In genomic region chr17:66439888-66440287, GRCm38 (mm10) we compare ENCODE assay signal across 20 mouse cellular contexts. TPM values are rescaled to one million over a fixed set of nuclear protein-coding genes. Genes with fewer than 3 reads are reported as not detected.
DNase-seq lines count a peak whose midpoint lies in the region; ATAC-seq and TF ChIP-seq lines count a peak whose summit lies in the region.
"Had no signal": no experiment of that assay in that cellular context is flagged by ENCODE, and none has a peak within 500 bp of the region (broad histone marks: within the 10 kb centered on the region; RNA-seq: fewer than 3 reads in every experiment).

No protein-coding gene starts in this region.

- WGBS in hindbrain, embryonic 10.5 days: 70% methylated on average over 8 of the region's 8 CpGs
- 81% methylated on average over 8 of the region's 8 CpGs for WGBS in hindbrain, postnatal 0 days
- 57% methylated on average over 8 of the region's 8 CpGs for WGBS in midbrain, embryonic 13.5 days
- 57% methylated on average over 8 of the region's 8 CpGs for WGBS in midbrain, embryonic 14.5 days
- WGBS in embryonic facial prominence, embryonic 12.5 days: 63% methylated on average over 7 of the region's 8 CpGs

- 0 out of 2 replicates have a peak overlapping the region, but pooled peaks have one; percentile 1 for H3K4me3 ChIP-seq in hindbrain, embryonic 10.5 days
- no peak overlapping the region for H3K4me3 ChIP-seq in hindbrain, postnatal 0 days (ENCODE audit: low read length)
- no peak overlapping the region for H3K4me3 ChIP-seq in midbrain, embryonic 13.5 days (replicated peaks)
- no peak overlapping the region for H3K4me3 ChIP-seq in midbrain, embryonic 14.5 days (replicated peaks; ENCODE audit: low read depth, low read length)
- H3K4me3 ChIP-seq in embryonic facial prominence, embryonic 12.5 days: no peak overlapping the region
- H3K4me3 ChIP-seq: hindbrain, embryonic 15.5 days; liver, embryonic 13.5 days; neural tube, embryonic 15.5 days had no signal

- peaks cover 40% of the 10 kb centered on the region for H3K36me3 ChIP-seq in hindbrain, embryonic 10.5 days
- peaks cover 11% of the 10 kb centered on the region for H3K36me3 ChIP-seq in hindbrain, postnatal 0 days (ENCODE audit: insufficient read depth, low read length)
- peaks cover 18% of the 10 kb centered on the region for H3K36me3 ChIP-seq in midbrain, embryonic 13.5 days
- peaks cover 15% of the 10 kb centered on the region for H3K36me3 ChIP-seq in midbrain, embryonic 14.5 days (ENCODE audit: control insufficient read depth, insufficient read depth, low read length)
- 0 out of 2 replicates have a peak, but pooled peaks cover 4% of the 10 kb centered on the region for H3K36me3 ChIP-seq in embryonic facial prominence, embryonic 12.5 days
- H3K36me3 ChIP-seq: hindbrain, embryonic 15.5 days; liver, embryonic 13.5 days had no signal

- no peak for TF ChIP-seq CTCF in hindbrain, postnatal 0 days (IDR thresholded peaks at IDR 0.05; ENCODE audit: low read depth)

- 0 out of 2 replicates have a peak overlapping the region, but pooled peaks have one; percentile 50 for H3K27ac ChIP-seq in hindbrain, embryonic 10.5 days
- H3K27ac ChIP-seq in hindbrain, postnatal 0 days: no peak overlapping the region
- peak overlapping the region; percentile 51; the same call in 1 of the 2 replicates for H3K27ac ChIP-seq in midbrain, embryonic 13.5 days
- no peak overlapping the region for H3K27ac ChIP-seq in midbrain, embryonic 14.5 days (replicated peaks; ENCODE audit: low read depth, low read length)
- H3K27ac ChIP-seq in embryonic facial prominence, embryonic 12.5 days: peak overlapping the region; percentile 66
- H3K27ac ChIP-seq: hindbrain, embryonic 15.5 days; liver, embryonic 13.5 days; neural tube, embryonic 15.5 days had no signal

- no peak for DNase-seq in hindbrain, embryonic 10.5 days (ENCODE audit: low spot score)
- DNase-seq in hindbrain, postnatal 0 days (ENCODE audit: low spot score): no peak
- DNase-seq in midbrain, embryonic 14.5 days: no peak
- DNase-seq in yolk sac, embryonic 10.5 days (ENCODE audit: low spot score): no peak
- no peak for DNase-seq in right cerebral cortex, postnatal 14 days
- DNase-seq: cerebellum, postnatal 10 days; gastrocnemius, postnatal 36 days; liver, embryonic 13.5 days; lung, embryonic 14.5 days; lung, postnatal 36 days; spleen, adult 18-20 months; thymus, postnatal 36 days had no signal

- H3K9me3 ChIP-seq in hindbrain, embryonic 10.5 days: no peaks in the 10 kb centered on the region
- no peaks in the 10 kb centered on the region for H3K9me3 ChIP-seq in hindbrain, postnatal 0 days (ENCODE audit: low read length)
- H3K9me3 ChIP-seq in midbrain, embryonic 13.5 days: no peaks in the 10 kb centered on the region
- H3K9me3 ChIP-seq in midbrain, embryonic 14.5 days (ENCODE audit: control insufficient read depth, low read length): no peaks in the 10 kb centered on the region
- H3K9me3 ChIP-seq in embryonic facial prominence, embryonic 12.5 days: no peaks in the 10 kb centered on the region
- H3K9me3 ChIP-seq: hindbrain, embryonic 15.5 days; liver, embryonic 13.5 days; neural tube, embryonic 15.5 days had no signal

- no peak overlapping the region for H3K9ac ChIP-seq in hindbrain, postnatal 0 days (replicated peaks; ENCODE audit: low read length)
- no peak overlapping the region for H3K9ac ChIP-seq in midbrain, embryonic 13.5 days (replicated peaks)
- no peak overlapping the region for H3K9ac ChIP-seq in midbrain, embryonic 14.5 days (replicated peaks; ENCODE audit: low read length)
- H3K9ac ChIP-seq in embryonic facial prominence, embryonic 12.5 days: no peak overlapping the region
- H3K9ac ChIP-seq: hindbrain, embryonic 15.5 days; liver, embryonic 13.5 days; lung, embryonic 14.5 days; neural tube, embryonic 15.5 days had no signal

- H3K4me2 ChIP-seq in hindbrain, postnatal 0 days (ENCODE audit: low read depth, low read length): no peak overlapping the region
- no peak overlapping the region for H3K4me2 ChIP-seq in midbrain, embryonic 13.5 days (replicated peaks)
- no peak overlapping the region for H3K4me2 ChIP-seq in midbrain, embryonic 14.5 days (ENCODE audit: low read length)
- H3K4me2 ChIP-seq in embryonic facial prominence, embryonic 12.5 days (replicated peaks): no peak overlapping the region
- H3K4me2 ChIP-seq: hindbrain, embryonic 15.5 days; liver, embryonic 13.5 days; lung, embryonic 14.5 days; neural tube, embryonic 15.5 days had no signal

- H3K4me1 ChIP-seq in hindbrain, embryonic 10.5 days (replicated peaks): peaks cover 85% of the 10 kb centered on the region
- no peaks in the 10 kb centered on the region for H3K4me1 ChIP-seq in hindbrain, postnatal 0 days (ENCODE audit: insufficient read depth, low read length)
- H3K4me1 ChIP-seq in midbrain, embryonic 13.5 days (replicated peaks): peaks cover 88% of the 10 kb centered on the region
- H3K4me1 ChIP-seq in midbrain, embryonic 14.5 days (ENCODE audit: control insufficient read depth, insufficient read depth, low read length): peaks cover 37% of the 10 kb centered on the region
- peaks cover 27% of the 10 kb centered on the region for H3K4me1 ChIP-seq in embryonic facial prominence, embryonic 12.5 days
- H3K4me1 ChIP-seq: liver, embryonic 13.5 days had no signal

- no peaks in the 10 kb centered on the region for H3K27me3 ChIP-seq in hindbrain, embryonic 10.5 days (ENCODE audit: insufficient read depth, poor library complexity, severe bottlenecking)
- no peaks in the 10 kb centered on the region for H3K27me3 ChIP-seq in hindbrain, postnatal 0 days (ENCODE audit: insufficient read depth, low read length)
- H3K27me3 ChIP-seq in midbrain, embryonic 13.5 days: no peaks in the 10 kb centered on the region
- no peaks in the 10 kb centered on the region for H3K27me3 ChIP-seq in midbrain, embryonic 14.5 days (ENCODE audit: control insufficient read depth, insufficient read depth, low read length)
- no peaks in the 10 kb centered on the region for H3K27me3 ChIP-seq in embryonic facial prominence, embryonic 12.5 days
- H3K27me3 ChIP-seq: hindbrain, embryonic 15.5 days; neural tube, embryonic 15.5 days had no signal

- ATAC-seq in hindbrain, postnatal 0 days: no peak
- ATAC-seq in midbrain, embryonic 13.5 days: no peak
- ATAC-seq in midbrain, embryonic 14.5 days (ENCODE audit: low FRiP score, low TSS enrichment): no peak
- no peak for ATAC-seq in embryonic facial prominence, embryonic 12.5 days (ENCODE audit: insufficient number of reproducible peaks, insufficient read depth, low FRiP score, low TSS enrichment)
- ATAC-seq: forebrain, embryonic 16.5 days; intestine, postnatal 0 days had no signal

RNA-seq across cellular contexts. Expression of gene Mtcl1, which starts 9.7 kb away (rescaled TPM):
- polyA plus RNA-seq in hindbrain, embryonic 10.5 days (2016; fragmentation: Nextera tagmentation; extraction: Ambion mirVana): 52.8 and 89.7 TPM in 2 replicates
- 27.0 and 29.1 TPM in 2 replicates for total RNA-seq in hindbrain, postnatal 0 days (2014; rRNA removed)
- polyA plus RNA-seq in hindbrain, postnatal 0 days (2015; fragmentation: Nextera tagmentation; extraction: Ambion mirVana): 13.8 and 14.7 TPM in 2 replicates
- 50.0 and 56.8 TPM in 2 replicates for polyA plus RNA-seq in midbrain, embryonic 13.5 days (2015; fragmentation: Nextera tagmentation; extraction: Ambion mirVana)
- polyA plus RNA-seq in midbrain, embryonic 14.5 days (2014; fragmentation: Nextera tagmentation; extraction: Ambion mirVana): 26.7 and 36.0 TPM in 2 replicates
- polyA plus RNA-seq in embryonic facial prominence, embryonic 12.5 days (2016; fragmentation: Nextera tagmentation; extraction: Ambion mirVana): 9.5 and 10.4 TPM in 2 replicates
- total RNA-seq: megakaryocyte-erythroid progenitor cell, adult 5-6 weeks; MEL had no signal

Comparison
In these comparisons a context has a peak if more than half of its experiments do, and no peak if none do; other contexts are left out.
1. H3K27ac ChIP-seq: peak in hindbrain, embryonic 10.5 days (single experiment), midbrain, embryonic 13.5 days (single experiment) and embryonic facial prominence, embryonic 12.5 days (single experiment); none in hindbrain, postnatal 0 days (single experiment) and midbrain, embryonic 14.5 days (single experiment).